25 mouse cellular contexts compared by ENCODE assay signal in genomic region chr14:120134346-120135008, GRCm38 (mm10).
DNase-seq lines count a peak whose midpoint lies in the region; ATAC-seq and TF ChIP-seq lines count a peak whose summit lies in the region.
"Had no signal": no experiment of that assay in that cellular context is flagged by ENCODE, and none has a peak within 500 bp of the region (broad histone marks: within the 10 kb centered on the region; RNA-seq: fewer than 3 reads in every experiment).

No protein-coding gene starts in this region.

- no peaks in the 10 kb centered on the region for H3K36me3 ChIP-seq in forebrain, postnatal 0 days (ENCODE audit: insufficient read depth)
- no peaks in the 10 kb centered on the region for H3K36me3 ChIP-seq in forebrain, embryonic 11.5 days (ENCODE audit: control insufficient read depth, insufficient read depth, low read length)
- no peaks in the 10 kb centered on the region for H3K36me3 ChIP-seq in heart, embryonic 10.5 days
- H3K36me3 ChIP-seq in heart, adult 2 months (ENCODE audit: control insufficient read depth, insufficient read depth, low read length): no peaks in the 10 kb centered on the region
- H3K36me3 ChIP-seq: embryonic facial prominence, embryonic 15.5 days; forebrain, embryonic 15.5 days; heart, embryonic 15.5 days; hindbrain, embryonic 10.5 days; kidney, embryonic 15.5 days; limb, embryonic 12.5 days; liver, embryonic 12.5 days; midbrain, embryonic 12.5 days had no signal

- 67% methylated on average over 6 of the region's 6 CpGs for WGBS in forebrain, postnatal 0 days
- 88% methylated on average over 6 of the region's 6 CpGs for WGBS in forebrain, embryonic 11.5 days
- WGBS in heart, embryonic 10.5 days: 69% methylated on average over 6 of the region's 6 CpGs
- WGBS in heart, adult 2 months: 70% methylated on average over 6 of the region's 6 CpGs

- H3K9ac ChIP-seq in forebrain, postnatal 0 days: no peak overlapping the region
- H3K9ac ChIP-seq in forebrain, embryonic 11.5 days (ENCODE audit: low read length): no peak overlapping the region
- H3K9ac ChIP-seq in heart, adult 2 months (ENCODE audit: low read depth, low read length): no peak overlapping the region
- H3K9ac ChIP-seq: embryonic facial prominence, embryonic 15.5 days; forebrain, embryonic 15.5 days; heart, embryonic 15.5 days; kidney, embryonic 15.5 days; limb, embryonic 12.5 days; liver, embryonic 12.5 days; midbrain, embryonic 12.5 days had no signal

- no peak for TF ChIP-seq POLR2A in heart, adult 2 months (IDR thresholded peaks at IDR 0.05; ENCODE audit: insufficient read depth, low read depth, low read length)

- peaks cover 10% of the 10 kb centered on the region for H3K4me1 ChIP-seq in forebrain, postnatal 0 days (ENCODE audit: insufficient read depth)
- H3K4me1 ChIP-seq in forebrain, embryonic 11.5 days (replicated peaks; ENCODE audit: control insufficient read depth, insufficient read depth, low read length): no peaks in the 10 kb centered on the region
- H3K4me1 ChIP-seq in heart, embryonic 10.5 days: peaks cover 17% of the 10 kb centered on the region
- H3K4me1 ChIP-seq in heart, adult 2 months (ENCODE audit: control insufficient read depth, insufficient read depth, low read length): peaks cover 6% of the 10 kb centered on the region; the same call in 1 of the 2 replicates
- H3K4me1 ChIP-seq: liver, embryonic 12.5 days had no signal

- DNase-seq in forebrain, postnatal 0 days: peak; percentile 35
- DNase-seq in forebrain, embryonic 11.5 days (ENCODE audit: low spot score): no peak
- DNase-seq in heart, embryonic 10.5 days (ENCODE audit: low spot score): peak; percentile 51
- no peak for DNase-seq in heart, adult 2 months
- peak; percentile 63 to 65 for DNase-seq in layer of hippocampus, postnatal 14 days (ENCODE audit: low spot score in 2 of 2)
- DNase-seq in layer of hippocampus, postnatal 10 days (ENCODE audit: low spot score in 2 of 2): no peak
- DNase-seq in right cerebral cortex, adult 2 months (ENCODE audit: low spot score in 2 of 2): peak; percentile 46 to 56
- DNase-seq in right cerebral cortex, postnatal 25 days: no peak
- DNase-seq: adrenal gland, postnatal 10 days; cerebellum, adult 2 months; gastrocnemius, postnatal 10 days; kidney, postnatal 36 days; lung, adult 2 months; lung, postnatal 14 days; thymus, postnatal 36 days had no signal

- intact Hi-C loops in heart, adult 2 months (cut with DNase I): loop anchor here (10.0 kb wide), 1 partner anchor 530 kb away; no protein-coding TSS in a partner anchor

- peak; percentile 53 for ATAC-seq in forebrain, postnatal 0 days
- no peak for ATAC-seq in forebrain, embryonic 11.5 days (replicated peaks; ENCODE audit: low FRiP score)
- ATAC-seq: forebrain, embryonic 15.5 days; hindbrain, embryonic 16.5 days; intestine, postnatal 0 days; liver, embryonic 12.5 days had no signal

- no peak overlapping the region for H3K4me3 ChIP-seq in forebrain, postnatal 0 days (ENCODE audit: low read depth, low read length)
- no peak overlapping the region for H3K4me3 ChIP-seq in forebrain, embryonic 11.5 days (ENCODE audit: low read depth, low read length)
- H3K4me3 ChIP-seq in heart, embryonic 10.5 days: no peak overlapping the region
- H3K4me3 ChIP-seq in heart, adult 2 months: no peak overlapping the region
- H3K4me3 ChIP-seq: embryonic facial prominence, embryonic 15.5 days; forebrain, embryonic 15.5 days; heart, embryonic 15.5 days; hindbrain, embryonic 10.5 days; kidney, embryonic 15.5 days; limb, embryonic 12.5 days; liver, embryonic 12.5 days; midbrain, embryonic 12.5 days had no signal

- no peak for TF ChIP-seq CTCF in forebrain, postnatal 0 days (IDR thresholded peaks at IDR 0.05; ENCODE audit: low read depth)
- no peak for TF ChIP-seq CTCF in heart, adult 2 months (IDR thresholded peaks at IDR 0.05)

- H3K9me3 ChIP-seq in forebrain, postnatal 0 days (ENCODE audit: low read length): no peaks in the 10 kb centered on the region
- no peaks in the 10 kb centered on the region for H3K9me3 ChIP-seq in forebrain, embryonic 11.5 days (ENCODE audit: control insufficient read depth, low read length)
- no peaks in the 10 kb centered on the region for H3K9me3 ChIP-seq in heart, embryonic 10.5 days
- H3K9me3 ChIP-seq: embryonic facial prominence, embryonic 15.5 days; forebrain, embryonic 15.5 days; heart, embryonic 15.5 days; hindbrain, embryonic 10.5 days; kidney, embryonic 15.5 days; limb, embryonic 12.5 days; liver, embryonic 12.5 days; midbrain, embryonic 12.5 days had no signal

- no peaks in the 10 kb centered on the region for H3K27me3 ChIP-seq in forebrain, postnatal 0 days (ENCODE audit: insufficient read depth, low read length)
- H3K27me3 ChIP-seq in forebrain, embryonic 11.5 days (ENCODE audit: control insufficient read depth, insufficient read depth, low read length): no peaks in the 10 kb centered on the region
- no peaks in the 10 kb centered on the region for H3K27me3 ChIP-seq in heart, embryonic 10.5 days (ENCODE audit: insufficient read depth, poor library complexity, severe bottlenecking)
- no peaks in the 10 kb centered on the region for H3K27me3 ChIP-seq in heart, adult 2 months (ENCODE audit: control insufficient read depth, insufficient read depth, low read length)
- H3K27me3 ChIP-seq: embryonic facial prominence, embryonic 15.5 days; forebrain, embryonic 15.5 days; heart, embryonic 15.5 days; kidney, embryonic 15.5 days; limb, embryonic 12.5 days; liver, embryonic 12.5 days had no signal

- no peak overlapping the region for H3K4me2 ChIP-seq in forebrain, postnatal 0 days (ENCODE audit: low read depth)
- no peak overlapping the region for H3K4me2 ChIP-seq in forebrain, embryonic 11.5 days (ENCODE audit: low read depth, low read length, severe bottlenecking)
- H3K4me2 ChIP-seq: embryonic facial prominence, embryonic 15.5 days; forebrain, embryonic 15.5 days; heart, embryonic 15.5 days; kidney, embryonic 15.5 days; limb, embryonic 12.5 days; liver, embryonic 12.5 days; midbrain, embryonic 12.5 days had no signal

- TF ChIP-seq EP300 in heart, adult 2 months (IDR thresholded peaks at IDR 0.05; ENCODE audit: insufficient read depth, low read depth, low read length): no peak

- H3K79me2 ChIP-seq in heart, adult 2 months (replicated peaks; ENCODE audit: control insufficient read depth, insufficient read depth, low read length): no peaks in the 10 kb centered on the region

- H3K27ac ChIP-seq in forebrain, postnatal 0 days (ENCODE audit: low read depth, low read length): no peak overlapping the region
- H3K27ac ChIP-seq in forebrain, embryonic 11.5 days (ENCODE audit: low read depth, low read length): no peak overlapping the region
- 0 out of 2 replicates have a peak overlapping the region, but pooled peaks have one; percentile 0 for H3K27ac ChIP-seq in heart, embryonic 10.5 days
- no peak overlapping the region for H3K27ac ChIP-seq in heart, adult 2 months
- H3K27ac ChIP-seq: embryonic facial prominence, embryonic 15.5 days; forebrain, embryonic 15.5 days; heart, embryonic 15.5 days; hindbrain, embryonic 10.5 days; kidney, embryonic 15.5 days; limb, embryonic 12.5 days; liver, embryonic 12.5 days; midbrain, embryonic 12.5 days had no signal

Comparison
In these comparisons a context has a peak if more than half of its experiments do, and no peak if none do; other contexts are left out.
1. DNase-seq: peak in forebrain, postnatal 0 days (single experiment), heart, embryonic 10.5 days (single experiment), layer of hippocampus, postnatal 14 days (2 of 2) and right cerebral cortex, adult 2 months (2 of 2); none in forebrain, embryonic 11.5 days (single experiment), heart, adult 2 months (0 of 2), layer of hippocampus, postnatal 10 days (0 of 2) and right cerebral cortex, postnatal 25 days (single experiment).